Mouse (Mus musculus) E14TG2a.4 (cell line): ENCODE measurements around the gene Anp32a.

Experiments used
- H3K27me3 ChIP-seq: 2 replicates; pipeline ENCODE4 v1.6.1; 2014; ENCODE audit warnings: low read length, control low read depth; ENCODE audit not compliant: insufficient read depth
- H3K36me3 ChIP-seq: 2 replicates; pipeline ENCODE4 v1.6.1; 2014; ENCODE audit warnings: low read length, control low read depth; ENCODE audit not compliant: insufficient read depth
- H3K4me1 ChIP-seq: replicated peaks from 2 replicates; pipeline ENCODE4 v1.6.1; 2014; ENCODE audit warnings: low read depth, low read length, control low read depth
- H3K4me3 ChIP-seq: replicated peaks from 2 replicates; pipeline ENCODE4 v1.5.1; 2014; ENCODE audit warnings: mild to moderate bottlenecking, low read length
- H3K9me3 ChIP-seq: 2 replicates; pipeline ENCODE4 v1.6.1; 2014; ENCODE audit warnings: low read length, control low read depth
- CTCF ChIP-seq: conservative IDR thresholded peaks from 2 replicates; pipeline ENCODE4 v1.5.1; 2014; ENCODE audit warnings: low read length
- NANOG ChIP-seq: IDR thresholded peaks from 2 replicates; pipeline ENCODE4 v1.6.1; 2014; ENCODE audit warnings: borderline replicate concordance, low read length, mixed read lengths
- POU5F1 ChIP-seq: IDR thresholded peaks from 2 replicates; pipeline ENCODE4 v1.6.1; 2014; ENCODE audit warnings: low read length, borderline replicate concordance

Anp32a gene

DNA sequence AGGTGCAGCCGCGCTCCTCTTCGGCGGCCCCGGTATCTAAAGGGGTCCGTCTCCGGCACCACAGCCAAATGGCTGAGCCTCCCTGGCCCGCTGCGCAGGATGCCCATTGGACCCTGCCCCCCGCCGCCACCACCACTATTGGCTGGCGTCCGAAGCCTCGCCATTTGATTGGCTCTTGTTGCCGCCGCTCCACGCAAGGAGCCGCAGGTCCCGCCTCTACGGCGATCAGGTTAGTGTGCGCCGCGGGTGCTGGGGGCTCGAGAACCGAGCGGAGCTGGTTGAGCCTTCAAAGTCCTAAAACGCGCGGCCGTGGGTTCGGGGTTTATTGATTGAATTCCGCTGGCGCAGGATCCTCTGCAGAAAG, at the start of gene Anp32a:
Anp32a (plus strand) TSS at position 171 of the 364 bp plus-strand sequence.
- TF ChIP-seq NANOG: no peak
- no peak for TF ChIP-seq CTCF
- no peak for TF ChIP-seq POU5F1
- H3K36me3 ChIP-seq: 0 out of 2 replicates have a peak, but pooled peaks cover 8% of the 10 kb centered on the region
- peaks cover 3% of the 10 kb centered on the region for H3K27me3 ChIP-seq
- peaks cover 48% of the 10 kb centered on the region for H3K4me1 ChIP-seq
- no peaks in the 10 kb centered on the region for H3K9me3 ChIP-seq
- peak within 1 kb of the TSS; percentile 88 for H3K4me3 ChIP-seq

DNA sequence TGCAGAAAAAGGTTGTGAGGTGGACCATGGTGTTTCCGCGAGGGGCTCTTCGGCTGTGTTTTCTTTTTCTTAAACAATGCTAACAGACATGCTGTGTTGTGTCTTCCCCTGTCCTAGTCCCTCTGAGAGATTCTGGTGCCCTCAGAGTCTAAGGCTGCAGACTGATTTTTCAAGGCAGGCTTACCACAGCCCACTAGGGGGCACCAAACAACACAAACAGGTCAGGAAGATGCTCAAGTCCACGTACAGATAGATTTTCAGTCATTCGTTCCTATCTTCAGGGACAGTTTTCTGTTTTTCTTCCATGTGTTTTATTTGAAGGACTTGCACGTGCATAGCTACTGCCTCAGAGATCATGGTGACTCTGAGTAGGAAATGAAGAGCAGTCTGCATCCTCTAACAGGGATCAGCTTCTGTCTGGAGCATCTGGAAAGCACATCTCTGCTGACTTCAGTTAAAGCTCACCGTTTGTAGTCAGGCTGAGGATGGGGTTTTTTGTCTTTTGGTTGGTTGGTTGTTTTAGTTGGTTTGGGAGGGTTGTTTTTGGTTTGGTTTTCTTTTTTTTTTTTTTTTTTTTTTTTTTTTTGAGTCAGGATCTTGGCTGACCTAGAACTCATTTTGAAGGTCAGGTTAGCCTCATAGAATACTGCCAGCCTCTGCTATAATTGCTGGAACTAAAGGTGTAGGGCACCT, 45.9 kb upstream of the Anp32a start:
- Histone ChIP-seq H3K27me3 (no peaks in the 10 kb centered on the region), H3K36me3 (no peaks in the 10 kb centered on the region), H3K9me3 (no peaks in the 10 kb centered on the region), H3K4me3 (no peak overlapping the region), H3K4me1 (peaks cover 18% of the 10 kb centered on the region)
- no peak for TF ChIP-seq POU5F1
- peak; percentile 88 for TF ChIP-seq CTCF

DNA sequence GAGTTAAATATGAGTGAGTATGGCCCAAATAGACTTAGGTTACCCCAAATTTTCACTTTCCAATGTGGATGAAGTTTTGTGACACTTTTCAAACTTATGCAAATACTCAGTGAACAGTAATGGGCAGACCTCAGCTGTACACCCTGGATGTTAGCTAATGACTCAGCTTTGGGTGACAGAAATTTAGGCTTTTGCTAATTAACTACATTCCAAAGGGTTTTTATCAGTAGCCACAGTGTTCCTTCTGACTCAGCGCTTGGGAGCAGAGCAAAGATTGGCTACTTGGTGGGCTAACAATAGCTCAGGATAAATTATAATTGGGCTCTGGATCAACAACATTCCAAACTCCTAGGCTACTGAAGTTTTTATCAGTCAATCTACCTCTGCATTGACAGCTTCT, 44.2 kb upstream of the Anp32a start:
- Histone ChIP-seq H3K36me3 (no peaks in the 10 kb centered on the region), H3K4me3 (no peak overlapping the region), H3K9me3 (no peaks in the 10 kb centered on the region), H3K27me3 (no peaks in the 10 kb centered on the region), H3K4me1 (peaks cover 19% of the 10 kb centered on the region)
- TF ChIP-seq NANOG: no peak
- no peak for TF ChIP-seq CTCF
- no peak for TF ChIP-seq POU5F1

DNA sequence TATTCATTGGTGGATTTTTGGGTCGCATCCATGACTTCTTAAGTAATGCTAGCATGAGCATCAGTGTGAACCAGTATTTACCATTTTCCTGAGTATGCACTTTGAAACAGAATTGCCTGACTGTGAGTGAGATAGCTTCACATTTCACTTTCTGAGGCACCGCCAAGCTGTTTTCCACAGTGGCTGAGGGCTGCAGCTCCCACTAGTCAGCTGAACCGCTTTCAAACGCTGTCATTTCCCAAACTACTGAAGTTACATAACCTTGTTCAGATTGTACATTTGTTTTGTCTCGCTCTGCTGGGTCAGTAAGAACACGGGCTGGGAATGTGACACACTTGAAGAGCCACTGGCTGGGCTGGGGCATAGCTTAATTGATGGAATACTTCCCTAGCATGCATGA, 25.5 kb upstream of the Anp32a start:
- Histone ChIP-seq H3K9me3 (no peaks in the 10 kb centered on the region; the same call in 1 of the 2 replicates), H3K36me3 (no peaks in the 10 kb centered on the region), H3K4me3 (no peak overlapping the region), H3K27me3 (no peaks in the 10 kb centered on the region), H3K4me1 (no peaks in the 10 kb centered on the region; the same call in 1 of the 2 replicates)
- no peak for TF ChIP-seq NANOG
- TF ChIP-seq CTCF: no peak
- TF ChIP-seq POU5F1: no peak

DNA sequence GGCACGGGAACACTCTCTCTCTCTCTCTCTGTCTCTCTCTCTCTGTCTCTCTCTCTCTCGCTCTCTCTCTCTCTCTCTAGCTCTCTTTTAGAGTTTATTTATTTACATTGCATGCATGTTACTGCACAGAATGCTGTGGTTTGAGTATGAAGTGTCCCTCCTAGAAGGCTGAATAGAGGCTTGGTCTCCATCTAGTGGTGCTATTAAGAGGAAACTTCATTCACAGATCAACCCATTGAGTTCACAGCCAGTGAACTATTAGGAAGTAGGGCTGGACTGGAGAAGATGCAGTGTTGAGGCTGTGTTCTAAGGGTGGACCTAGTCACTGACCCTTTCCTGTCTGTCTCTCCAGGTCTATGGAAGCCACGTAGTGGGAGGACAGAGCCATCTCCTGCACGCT, 22.4 kb upstream of the Anp32a start:
- TF ChIP-seq CTCF: no peak
- TF ChIP-seq NANOG: no peak
- no peak for TF ChIP-seq POU5F1
- H3K27me3 ChIP-seq: no peaks in the 10 kb centered on the region
- no peaks in the 10 kb centered on the region for H3K36me3 ChIP-seq
- H3K4me3 ChIP-seq: no peak overlapping the region
- H3K4me1 ChIP-seq: no peaks in the 10 kb centered on the region; the same call in 1 of the 2 replicates
- no peaks in the 10 kb centered on the region; the same call in 1 of the 2 replicates for H3K9me3 ChIP-seq

DNA sequence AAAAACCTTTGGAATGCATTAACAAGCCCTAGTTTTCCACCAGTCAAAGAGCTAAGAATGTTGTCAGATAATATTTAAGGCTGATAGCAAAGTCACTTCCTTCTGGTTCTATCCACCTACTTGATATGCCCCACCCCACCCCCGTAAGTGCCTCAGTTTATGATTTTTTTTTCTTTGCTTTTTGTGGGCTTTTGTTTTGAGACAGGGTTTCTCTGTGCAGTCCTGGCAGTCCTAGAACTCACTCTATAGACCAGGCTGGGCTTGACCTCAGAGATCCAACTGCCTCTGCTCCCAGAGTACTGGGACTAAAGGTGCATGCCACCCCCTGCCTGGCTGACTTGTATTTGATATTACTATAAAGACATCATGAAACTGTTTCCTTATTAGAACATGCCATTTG, 17.3 kb upstream of the Anp32a start:
- H3K4me1 ChIP-seq: no peaks in the 10 kb centered on the region; the same call in 1 of the 2 replicates
- no peaks in the 10 kb centered on the region for H3K36me3 ChIP-seq
- TF ChIP-seq CTCF (no peak), POU5F1 (no peak), NANOG (no peak)

DNA sequence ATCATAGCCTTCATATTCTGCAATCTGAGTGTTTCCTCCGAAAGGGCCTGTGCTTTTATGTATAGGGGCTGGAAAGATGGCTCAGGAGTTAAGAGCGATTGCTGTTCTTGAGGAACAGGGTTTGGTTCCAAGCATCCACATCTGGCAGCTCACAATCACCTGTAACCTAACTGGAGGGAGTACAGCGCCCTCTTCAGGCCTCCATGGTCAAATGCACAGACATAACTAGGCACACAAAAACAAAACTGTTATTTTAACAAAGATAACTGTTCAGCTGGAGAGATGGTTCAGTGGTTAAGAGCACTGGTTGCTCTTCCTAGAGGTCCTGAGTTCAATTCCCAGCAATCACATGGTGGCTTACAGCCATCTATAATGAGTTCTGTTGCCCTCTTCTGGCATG, 15.1 kb upstream of the Anp32a start:
- Histone ChIP-seq H3K4me3 (no peak overlapping the region), H3K27me3 (no peaks in the 10 kb centered on the region), H3K9me3 (peaks cover 22% of the 10 kb centered on the region), H3K36me3 (no peaks in the 10 kb centered on the region), H3K4me1 (no peaks in the 10 kb centered on the region)
- TF ChIP-seq POU5F1 (no peak), NANOG (no peak), CTCF (peak; percentile 35)

More for the DNA sequence above, 17.3 kb upstream of the Anp32a start:
- Histone ChIP-seq H3K27me3 (no peaks in the 10 kb centered on the region), H3K4me3 (no peak overlapping the region), H3K9me3 (peaks cover 13% of the 10 kb centered on the region)

DNA sequence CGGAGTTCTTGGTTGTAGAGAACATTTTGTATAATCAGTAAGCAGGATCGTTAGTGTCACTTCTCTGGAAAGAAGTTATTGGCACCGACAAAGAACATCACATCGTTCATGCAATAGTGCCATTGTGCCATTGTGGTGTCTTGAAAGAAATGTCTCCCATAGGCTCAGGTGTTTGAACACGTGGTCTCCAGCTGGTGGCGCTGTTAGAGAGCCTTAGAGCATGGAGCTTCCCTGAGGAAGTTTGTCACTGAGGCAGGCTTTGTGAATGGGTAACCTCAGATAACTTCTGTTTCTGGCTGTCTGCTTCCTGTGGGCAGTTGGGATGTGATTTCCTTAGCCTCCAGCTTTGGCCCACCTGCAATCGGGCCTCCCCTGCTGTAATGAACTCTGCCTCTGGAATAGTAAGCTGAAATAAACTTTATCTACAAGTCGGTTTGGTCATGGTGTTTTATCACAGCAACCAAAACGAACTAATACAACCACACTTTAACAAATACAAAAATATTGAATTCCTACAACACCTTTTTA, 6.7 kb upstream of the Anp32a start:
- Histone ChIP-seq H3K4me1 (peaks cover 45% of the 10 kb centered on the region), H3K9me3 (peaks cover 3% of the 10 kb centered on the region), H3K4me3 (no peak overlapping the region), H3K27me3 (no peaks in the 10 kb centered on the region), H3K36me3 (no peaks in the 10 kb centered on the region)
- TF ChIP-seq POU5F1 (no peak), NANOG (no peak), CTCF (no peak)
